18 mouse cellular contexts compared by ENCODE assay signal in genomic region chr10:88552738-88553137, GRCm38 (mm10). TPM values are rescaled to one million over a fixed set of nuclear protein-coding genes. Genes with fewer than 3 reads are reported as not detected.
DNase-seq lines count a peak whose midpoint lies in the region; ATAC-seq and TF ChIP-seq lines count a peak whose summit lies in the region.
"Had no signal": no experiment of that assay in that cellular context is flagged by ENCODE, and none has a peak within 500 bp of the region (broad histone marks: within the 10 kb centered on the region; RNA-seq: fewer than 3 reads in every experiment).

No protein-coding gene starts in this region.

- H3K4me3 ChIP-seq in gastrocnemius, adult 2 months, result no peak overlapping the region
- no peak overlapping the region for H3K4me3 ChIP-seq in lung, embryonic 14.5 days (ENCODE audit: low read depth, low read length)
- H3K4me3 ChIP-seq in neural tube, embryonic 15.5 days (replicated peaks), result no peak overlapping the region
- H3K4me3 ChIP-seq: limb, embryonic 15.5 days; midbrain, embryonic 13.5 days had no signal

- TF ChIP-seq CTCF in gastrocnemius, adult 2 months (IDR thresholded peaks at IDR 0.05), result peak; percentile 53
- TF ChIP-seq CTCF in lung, embryonic 14.5 days (IDR thresholded peaks at IDR 0.05; ENCODE audit: low read depth), result peak; percentile 35; the same call in 1 of the 2 replicates

- H3K9ac ChIP-seq in lung, embryonic 14.5 days, result no peak overlapping the region
- no peak overlapping the region for H3K9ac ChIP-seq in neural tube, embryonic 15.5 days (replicated peaks)
- H3K9ac ChIP-seq: limb, embryonic 15.5 days; midbrain, embryonic 13.5 days had no signal

- ATAC-seq in lung, embryonic 14.5 days (ENCODE audit: insufficient read depth), result no peak
- ATAC-seq in neural tube, embryonic 15.5 days (ENCODE audit: low FRiP score), result no peak
- ATAC-seq: forebrain, embryonic 14.5 days; intestine, embryonic 16.5 days; midbrain, embryonic 13.5 days had no signal

- no peak overlapping the region for H3K4me2 ChIP-seq in lung, embryonic 14.5 days
- no peak overlapping the region for H3K4me2 ChIP-seq in neural tube, embryonic 15.5 days
- H3K4me2 ChIP-seq: heart, embryonic 11.5 days; limb, embryonic 15.5 days; midbrain, embryonic 13.5 days had no signal

- no peaks in the 10 kb centered on the region for H3K27me3 ChIP-seq in lung, embryonic 14.5 days (ENCODE audit: insufficient read depth, low read length)
- H3K27me3 ChIP-seq in neural tube, embryonic 15.5 days (replicated peaks), result no peaks in the 10 kb centered on the region
- H3K27me3 ChIP-seq: limb, embryonic 15.5 days; midbrain, embryonic 13.5 days had no signal

- H3K9me3 ChIP-seq in lung, embryonic 14.5 days (ENCODE audit: low read depth, low read length), result peaks cover 3% of the 10 kb centered on the region; the same call in 1 of the 2 replicates
- no peaks in the 10 kb centered on the region for H3K9me3 ChIP-seq in neural tube, embryonic 15.5 days (replicated peaks)
- H3K9me3 ChIP-seq: limb, embryonic 15.5 days; midbrain, embryonic 13.5 days had no signal

- H3K4me1 ChIP-seq in lung, embryonic 14.5 days (ENCODE audit: insufficient read depth), result no peaks in the 10 kb centered on the region
- no peaks in the 10 kb centered on the region for H3K4me1 ChIP-seq in neural tube, embryonic 15.5 days
- H3K4me1 ChIP-seq: limb, embryonic 15.5 days; midbrain, embryonic 13.5 days had no signal

- H3K36me3 ChIP-seq in lung, embryonic 14.5 days (ENCODE audit: insufficient read depth), result no peaks in the 10 kb centered on the region
- no peaks in the 10 kb centered on the region for H3K36me3 ChIP-seq in neural tube, embryonic 15.5 days
- H3K36me3 ChIP-seq: midbrain, embryonic 13.5 days had no signal

- H3K27ac ChIP-seq in gastrocnemius, adult 2 months, result no peak overlapping the region
- H3K27ac ChIP-seq in lung, embryonic 14.5 days (ENCODE audit: low read depth), result no peak overlapping the region
- H3K27ac ChIP-seq in neural tube, embryonic 15.5 days (replicated peaks), result no peak overlapping the region
- H3K27ac ChIP-seq: limb, embryonic 15.5 days; midbrain, embryonic 13.5 days had no signal

- intact Hi-C loops in gastrocnemius, adult 2 months (cut with DNase I), result no loop called here

- 64% methylated on average over 2 of the region's 2 CpGs for WGBS in lung, embryonic 14.5 days
- WGBS in neural tube, embryonic 15.5 days, result 99% methylated on average over 2 of the region's 2 CpGs

- no peak for DNase-seq in gastrocnemius, adult 2 months
- no peak for DNase-seq in gastrocnemius, postnatal 4 days (ENCODE audit: low spot score in 2 of 2)
- peak; percentile 8 for DNase-seq in lung, embryonic 14.5 days
- DNase-seq in lung, postnatal 4 days, result no peak
- DNase-seq in ZHBTc4 (ENCODE audit: low read depth, low spot score), result peak; percentile 18
- no peak for DNase-seq in thymus, postnatal 10 days (ENCODE audit: low spot score in 2 of 2)
- no peak for DNase-seq in right cerebral cortex, postnatal 25 days
- DNase-seq: cerebellum, adult 18-20 months; lung, postnatal 14 days; right cerebral cortex, postnatal 4 days; thymus, postnatal 14 days had no signal

RNA-seq across cellular contexts. Expression of gene Chpt1, which starts 48.9 kb away (rescaled TPM):
- total RNA-seq in gastrocnemius, adult 2 months (2021), result 100 to 1,000 TPM in 1 of 2 experiments, 10 to 100 TPM in 1; 85.2 to 129 TPM
- 10 to 100 TPM; 27.9 to 32.9 TPM for total RNA-seq in gastrocnemius, postnatal 4 days (2021)
- 40.5 and 43.7 TPM in 2 replicates for polyA plus RNA-seq in lung, embryonic 14.5 days (2014; fragmentation: Nextera tagmentation; extraction: Ambion mirVana)
- polyA plus RNA-seq in neural tube, embryonic 15.5 days (2015; fragmentation: Nextera tagmentation; extraction: Ambion mirVana), result 23.1 and 23.9 TPM in 2 replicates

RNA-seq across cellular contexts. Expression of gene Mybpc1, which starts 52.2 kb away (rescaled TPM):
- 1,000 to 10,000 TPM in 1 of 2 experiments, 100 to 1,000 TPM in 1; 749 to 2,272 TPM for total RNA-seq in gastrocnemius, adult 2 months (2021)
- 1,000 to 10,000 TPM; 2,325 to 2,389 TPM for total RNA-seq in gastrocnemius, postnatal 4 days (2021)
- polyA plus RNA-seq in lung, embryonic 14.5 days (2014; fragmentation: Nextera tagmentation; extraction: Ambion mirVana), result 0.09 and 0.18 TPM in 2 replicates
- 9.5 and 12.6 TPM in 2 replicates for polyA plus RNA-seq in neural tube, embryonic 15.5 days (2015; fragmentation: Nextera tagmentation; extraction: Ambion mirVana)
- total RNA-seq: hematopoietic stem cell, adult 5-6 weeks had no signal

Comparison
In these comparisons a context has a peak if more than half of its experiments do, and no peak if none do; other contexts are left out.
1. DNase-seq: peak in lung, embryonic 14.5 days (single experiment) and ZHBTc4 (single experiment); none in gastrocnemius, adult 2 months (single experiment), gastrocnemius, postnatal 4 days (0 of 2), lung, postnatal 4 days (0 of 2), thymus, postnatal 10 days (0 of 2) and right cerebral cortex, postnatal 25 days (single experiment).